Mouse (Mus musculus): Measurements from ENCODE around the gene Ttc28.

DNA sequence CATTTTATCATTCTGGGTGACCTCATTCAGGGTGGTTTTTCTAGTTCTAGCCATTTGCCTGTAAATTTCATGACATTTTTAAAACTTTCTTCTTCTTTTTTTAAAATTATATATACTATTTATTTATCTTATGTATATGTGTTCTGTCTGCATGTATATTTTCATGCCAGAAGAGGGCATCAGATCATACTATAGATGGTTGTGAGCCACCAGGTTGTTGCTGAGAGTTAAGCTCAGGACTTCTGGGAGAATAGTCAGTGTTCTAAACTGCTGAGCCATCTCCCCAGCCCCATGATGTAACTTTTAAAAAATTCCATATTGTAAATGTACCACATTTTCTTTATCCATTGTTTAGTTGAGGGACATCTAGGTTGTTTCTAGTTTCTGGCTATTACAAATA, 29.3 kb downstream of the Ttc28 start:
- no peak for TF ChIP-seq POLR2A (IDR thresholded peaks at IDR 0.05; ENCODE audit: borderline replicate concordance, insufficient read depth, low read length)
- no peak for TF ChIP-seq CTCF (IDR thresholded peaks at IDR 0.05; ENCODE audit: borderline replicate concordance, insufficient read depth, low read depth, low read length)
